Mouse (Mus musculus) heart, adult 2 months (tissue): ENCODE measurements at regions not wholly inside any gene's neighbourhood (a gene's known extent, or its start where the extent isn't known, plus 50 kb on each side); places are given as distances from the start of the nearest gene placed in this dataset.
"Not testable (repeated sequence)": the region's sequence is repeated elsewhere in the genome, so short reads cannot be mapped to it uniquely, and the experiment has no call there.

Experiments used
- DNase-seq, 2 experiments: peaks; one replicate each; pipeline ENCODE4 v3.0.0; 2021
- H3K27ac ChIP-seq: fragments of 200-600 bp; 2 replicates; pipeline ENCODE4 v1.8.1; 2022
- H3K27me3 ChIP-seq: fragments of 200-500 bp; 2 replicates; pipeline ENCODE4 v1.6.1; 2012; ENCODE audit warnings: mild to moderate bottlenecking, low read length, inconsistent platforms, mixed read lengths; ENCODE audit not compliant: control insufficient read depth, insufficient read depth
- H3K36me3 ChIP-seq: fragments of 200-500 bp; 2 replicates; pipeline ENCODE4 v1.6.1; 2012; ENCODE audit warnings: low read length, inconsistent platforms; ENCODE audit not compliant: control insufficient read depth, insufficient read depth
- H3K4me1 ChIP-seq: fragments of 200-500 bp; 2 replicates; pipeline ENCODE4 v1.6.1; 2011; ENCODE audit warnings: low read length; ENCODE audit not compliant: control insufficient read depth, insufficient read depth
- H3K4me3 ChIP-seq: fragments of 200-600 bp; 2 replicates; pipeline ENCODE4 v1.8.1; 2022
- H3K79me2 ChIP-seq: fragments of 200-500 bp; replicated peaks from 2 replicates; pipeline ENCODE4 v1.6.1; 2012; ENCODE audit warnings: mild to moderate bottlenecking, inconsistent platforms, low read length, moderate library complexity, mixed read lengths; ENCODE audit not compliant: control insufficient read depth, insufficient read depth
- H3K9ac ChIP-seq: fragments of 200-500 bp; 2 replicates; pipeline ENCODE4 v1.6.1; 2012; ENCODE audit warnings: low read depth, mild to moderate bottlenecking, control low read depth, inconsistent platforms, low read length, mixed read lengths
- CTCF ChIP-seq: fragments of 200-600 bp; IDR thresholded peaks from 2 replicates; pipeline ENCODE4 v1.8.1; 2022; ENCODE audit warnings: antibody characterized with exemption, mild to moderate bottlenecking, moderate library complexity
- EP300 ChIP-seq: fragments of 200-500 bp; IDR thresholded peaks from 2 replicates; pipeline ENCODE4 v1.6.1; 2011; ENCODE audit warnings: low read depth, low read length, control low read depth; ENCODE audit not compliant: insufficient read depth
- POLR2A ChIP-seq: fragments of 200-500 bp; IDR thresholded peaks from 2 replicates; pipeline ENCODE4 v1.6.1; 2011; ENCODE audit warnings: mild to moderate bottlenecking, low read depth, low read length, control low read depth; ENCODE audit not compliant: insufficient read depth
- WGBS: fragments of 180-500 bp; shearing (Covaris S2); methylation state at CpG from one replicate; pipeline ENCODE4 v1.1.7; 2018; 5-methylcytosine and 5-hydroxymethylcytosine counted together
- intact Hi-C: fragments of 180-260 bp; cut with DNase I; formaldehyde crosslinking; loops from one replicate; pipeline ENCODE4 v1.15.1; 2025

- TF ChIP-seq POLR2A = no peak
- no peak for TF ChIP-seq CTCF
- TF ChIP-seq EP300 = no peak
- Histone ChIP-seq H3K9ac (no peak overlapping the region), H3K4me1 (peaks cover 4% of the 10 kb centered on the region), H3K27ac (peak overlapping the region; percentile 10; the same call in 1 of the 2 replicates), H3K79me2 (no peaks in the 10 kb centered on the region), H3K27me3 (no peaks in the 10 kb centered on the region), H3K36me3 (no peaks in the 10 kb centered on the region), H3K4me3 (no peak overlapping the region)
- WGBS = 19% methylated on average over 3 of the region's 3 CpGs
- intact Hi-C loops = no loop called here
- DNase-seq = peak; percentile 67 to 77
These were observed 493.8 kb downstream of the Plxdc2 start for GRCm38 (mm10) chr2:16849916-16850315.

GRCm38 (mm10) chr2:16860056-16860455, 504.0 kb downstream of the Plxdc2 start:
- no peak overlapping the region for H3K9ac ChIP-seq
- H3K79me2 ChIP-seq = no peaks in the 10 kb centered on the region
- H3K4me1 ChIP-seq = no peaks in the 10 kb centered on the region; the same call in 1 of the 2 replicates
- peak; percentile 26 to 51 for DNase-seq
- no peaks in the 10 kb centered on the region for H3K36me3 ChIP-seq
- H3K27me3 ChIP-seq = no peaks in the 10 kb centered on the region
- TF ChIP-seq POLR2A = no peak
- no peak for TF ChIP-seq CTCF
- TF ChIP-seq EP300 = peak; percentile 64; the same call in 1 of the 2 replicates
- no peak overlapping the region for H3K4me3 ChIP-seq
- H3K27ac ChIP-seq = no peak overlapping the region
- WGBS = 70% methylated on average over 5 of the region's 5 CpGs
- intact Hi-C loops = no loop called here

- no peak overlapping the region for H3K9ac ChIP-seq
- no peaks in the 10 kb centered on the region for H3K27me3 ChIP-seq
- H3K79me2 ChIP-seq = no peaks in the 10 kb centered on the region
- H3K4me1 ChIP-seq = no peaks in the 10 kb centered on the region
- no peak overlapping the region for H3K27ac ChIP-seq
- no peaks in the 10 kb centered on the region for H3K36me3 ChIP-seq
- no peak overlapping the region for H3K4me3 ChIP-seq
- TF ChIP-seq CTCF (no peak), EP300 (no peak), POLR2A (no peak)
- WGBS = 85% methylated on average over 4 of the region's 4 CpGs
- no peak for DNase-seq
- intact Hi-C loops = no loop called here
These were observed 510.2 kb downstream of the Plxdc2 start for GRCm38 (mm10) chr2:16866163-16866852.

- 0 out of 2 replicates have a peak, but pooled peaks have one; percentile 33 for TF ChIP-seq EP300
- H3K9ac ChIP-seq, H3K36me3 ChIP-seq, H3K4me3 ChIP-seq, H3K27me3 ChIP-seq, H3K4me1 ChIP-seq, H3K79me2 ChIP-seq, intact Hi-C loops: not testable (repeated sequence)
- 29% methylated on average over 6 of the region's 6 CpGs for WGBS
- DNase-seq = peak; percentile 29 to 61
- peak overlapping the region; percentile 59 for H3K27ac ChIP-seq
These were observed 536.3 kb downstream of the Plxdc2 start for GRCm38 (mm10) chr2:16892381-16892780.

- Histone ChIP-seq H3K79me2 (no peaks in the 10 kb centered on the region), H3K27me3 (no peaks in the 10 kb centered on the region), H3K4me3 (no peak overlapping the region), H3K9ac (no peak overlapping the region), H3K27ac (no peak overlapping the region), H3K4me1 (no peaks in the 10 kb centered on the region; the same call in 1 of the 2 replicates), H3K36me3 (no peaks in the 10 kb centered on the region)
- peak in 1 of 2 experiments; percentile 8 for DNase-seq
- no peak for TF ChIP-seq EP300
- no peak for TF ChIP-seq POLR2A
- no peak for TF ChIP-seq CTCF
- intact Hi-C loops = loop anchor here (5.0 to 10.0 kb wide), 3 partner anchors 175 to 552 kb away; partner anchors contain the start of gene Plxdc2
- 9% methylated on average over 1 of the region's 1 CpGs for WGBS
These were observed 553.3 kb downstream of the Plxdc2 start for GRCm38 (mm10) chr2:16909246-16910038.

- DNase-seq = peak in 1 of 2 experiments; percentile 7
- Histone ChIP-seq H3K27me3 (no peaks in the 10 kb centered on the region), H3K79me2 (no peaks in the 10 kb centered on the region), H3K4me3 (no peak overlapping the region), H3K36me3 (no peaks in the 10 kb centered on the region), H3K27ac (no peak overlapping the region), H3K9ac (no peak overlapping the region), H3K4me1 (no peaks in the 10 kb centered on the region; the same call in 1 of the 2 replicates)
- TF ChIP-seq POLR2A (no peak), CTCF (peak; percentile 75), EP300 (no peak)
- WGBS = 25% methylated on average over 2 of the region's 2 CpGs
- intact Hi-C loops = loop anchor here (5.0 to 10.0 kb wide), 2 partner anchors 460 to 557 kb away; partner anchors contain the start of gene Plxdc2
These were observed 558.5 kb downstream of the Plxdc2 start for GRCm38 (mm10) chr2:16914633-16915032.
